Mouse (Mus musculus) liver, postnatal 0 days (tissue): ENCODE results near the gene Igflr1. TPM values are rescaled to one million over a fixed set of nuclear protein-coding genes. Genes with fewer than 3 reads are reported as not detected.

Experiments used
- ATAC-seq: fragments of 200-750 bp; cut with Nextera tagmentation; 2 replicates; pipeline ENCODE4 v1.8.0; 2017; ENCODE audit warnings: mild to moderate bottlenecking, moderate library complexity
- DNase-seq: peaks from one replicate; pipeline ENCODE4 v3.0.0-alpha.2; 2016
- H3K27ac ChIP-seq: fragments of 300-500 bp; sonication (generic); 2 replicates; pipeline ENCODE4 v1.5.1; 2014; ENCODE audit warnings: antibody characterized with exemption, moderate library complexity, mild to moderate bottlenecking, low read depth
- H3K27me3 ChIP-seq: fragments of 300-500 bp; sonication (generic); 2 replicates; pipeline ENCODE4 v1.6.1; 2014; ENCODE audit warnings: low read length, control low read depth, mixed read lengths; ENCODE audit not compliant: insufficient read depth
- H3K36me3 ChIP-seq: fragments of 300-500 bp; sonication (generic); replicated peaks from 2 replicates; pipeline ENCODE4 v1.6.1; 2014; ENCODE audit warnings: mild to moderate bottlenecking, control low read depth, low read length, moderate library complexity, mixed read lengths; ENCODE audit not compliant: insufficient read depth
- H3K4me1 ChIP-seq: fragments of 300-500 bp; sonication (generic); 2 replicates; pipeline ENCODE4 v1.6.1; 2014; ENCODE audit warnings: antibody characterized with exemption, mild to moderate bottlenecking, control low read depth; ENCODE audit not compliant: insufficient read depth
- H3K4me2 ChIP-seq: fragments of 300-500 bp; sonication (generic); 2 replicates; pipeline ENCODE4 v1.6.1; 2014; ENCODE audit warnings: low read depth, mild to moderate bottlenecking, low read length, moderate library complexity, mixed read lengths
- H3K4me3 ChIP-seq: fragments of 300-500 bp; sonication (generic); 2 replicates; pipeline ENCODE4 v1.5.1; 2014; ENCODE audit warnings: low read depth, low read length
- H3K9ac ChIP-seq: fragments of 300-500 bp; sonication (generic); replicated peaks from 2 replicates; pipeline ENCODE4 v1.6.1; 2014; ENCODE audit warnings: mild to moderate bottlenecking, moderate library complexity
- H3K9me3 ChIP-seq: fragments of 300-500 bp; sonication (generic); 2 replicates; pipeline ENCODE4 v1.6.1; 2016; ENCODE audit warnings: mild to moderate bottlenecking, control low read depth, low read length, mixed read lengths
- CTCF ChIP-seq: sonication (generic); IDR thresholded peaks from 2 replicates; pipeline ENCODE4 v1.5.1; 2016; ENCODE audit warnings: antibody characterized with exemption, low read depth
- EP300 ChIP-seq: IDR thresholded peaks from 2 replicates; pipeline ENCODE4 v1.6.1; 2016; ENCODE audit warnings: antibody characterized with exemption, low read depth, mild to moderate bottlenecking
- WGBS: fragments of 180-500 bp; shearing (Covaris S2); extraction: QIAGEN DNeasy Blood & Tissue Kit; methylation state at CpG from one replicate; pipeline ENCODE4 v1.1.7; 2014; ENCODE audit not compliant: insufficient replicate concordance; 5-methylcytosine and 5-hydroxymethylcytosine counted together
- polyA plus RNA-seq: library from polyadenylated mRNA; unstranded; fragments of >200 nt; fragmentation: Nextera tagmentation; extraction: Ambion mirVana; gene quantifications from 2 replicates; pipeline ENCODE4 v1.2.1, GENCODE M21; 2015

Gene Igflr1
- polyA plus RNA-seq, 1 experiment from 2014 or later, result 1.2 TPM

GRCm38 (mm10) chr7:30540572-30540971, 24.7 kb upstream of the Igflr1 start:
- H3K27ac ChIP-seq, result no peak overlapping the region
- no peaks in the 10 kb centered on the region for H3K27me3 ChIP-seq
- peaks cover 3% of the 10 kb centered on the region for H3K4me1 ChIP-seq
- no peak overlapping the region for H3K4me2 ChIP-seq
- no peak overlapping the region for H3K4me3 ChIP-seq
- H3K9ac ChIP-seq, result no peak overlapping the region
- TF ChIP-seq CTCF (no peak), EP300 (no peak)
- DNase-seq (peak; percentile 8), ATAC-seq (no peak)
- 81% methylated on average over 7 of the region's 7 CpGs for WGBS
- H3K36me3 ChIP-seq, result peaks cover 4% of the 10 kb centered on the region; the same call in 1 of the 2 replicates
- no peaks in the 10 kb centered on the region for H3K9me3 ChIP-seq

- ATAC-seq, result no peak
- WGBS, result 52% methylated on average over 2 of the region's 2 CpGs
- Histone ChIP-seq H3K9ac (no peak overlapping the region), H3K4me1 (no peaks in the 10 kb centered on the region), H3K36me3 (peaks cover 14% of the 10 kb centered on the region; the same call in 1 of the 2 replicates), H3K27ac (no peak overlapping the region), H3K4me2 (no peak overlapping the region), H3K27me3 (no peaks in the 10 kb centered on the region), H3K4me3 (no peak overlapping the region), H3K9me3 (no peaks in the 10 kb centered on the region)
- TF ChIP-seq EP300 (no peak), CTCF (no peak)
- DNase-seq, result no peak
Observed at GRCm38 (mm10) chr7:30544327-30544726, 20.9 kb upstream of the Igflr1 start.

DNA sequence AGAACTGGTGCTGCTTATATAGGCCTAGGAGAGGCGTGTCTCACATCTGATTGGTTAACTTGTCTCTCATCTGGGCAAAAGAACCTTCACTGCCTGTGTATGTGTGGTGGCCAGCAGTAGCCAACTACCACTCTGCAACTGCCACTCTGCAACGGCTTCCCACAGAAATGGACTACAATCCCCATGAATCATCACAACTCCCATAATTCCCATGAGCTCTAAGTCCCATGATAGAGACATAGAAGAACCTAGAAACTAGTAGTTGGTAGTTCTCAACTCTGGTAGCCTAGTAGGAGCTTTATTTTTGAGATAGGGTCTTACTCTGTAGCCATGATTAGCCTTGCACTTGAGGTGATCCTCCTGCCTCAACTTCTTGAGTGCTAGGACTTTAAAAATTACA, 15.3 kb upstream of the Igflr1 start:
- peaks cover 20% of the 10 kb centered on the region for H3K36me3 ChIP-seq
- H3K4me3 ChIP-seq, result no peak overlapping the region
- 81% methylated on average over 2 of the region's 2 CpGs for WGBS
- no peaks in the 10 kb centered on the region for H3K27me3 ChIP-seq
- TF ChIP-seq CTCF (no peak), EP300 (no peak)
- no peaks in the 10 kb centered on the region for H3K9me3 ChIP-seq
- ATAC-seq, result no peak
- H3K9ac ChIP-seq, result no peak overlapping the region
- no peak overlapping the region for H3K4me2 ChIP-seq
- H3K27ac ChIP-seq, result no peak overlapping the region
- peaks cover 13% of the 10 kb centered on the region for H3K4me1 ChIP-seq
- no peak for DNase-seq

DNA sequence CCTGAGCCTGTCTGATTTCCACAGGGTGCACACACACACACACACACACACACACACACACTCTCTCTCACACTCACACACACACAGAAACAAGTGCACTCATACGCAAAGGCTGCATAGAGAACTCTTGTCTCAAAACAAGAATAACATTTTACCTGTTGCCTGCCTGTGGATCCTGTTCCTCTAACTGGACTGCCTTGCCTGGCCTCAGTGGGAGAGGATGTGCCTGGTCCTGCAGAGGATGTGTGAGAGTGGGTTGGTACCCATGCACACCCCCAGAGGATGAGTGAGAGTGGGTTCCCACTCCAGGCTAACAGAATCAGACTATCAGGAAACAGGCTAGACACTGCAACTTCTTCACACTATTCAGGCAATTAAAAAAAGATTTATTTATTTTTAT, 14.6 kb upstream of the Igflr1 start:
- DNase-seq, result no peak
- no peak for ATAC-seq
- Histone ChIP-seq H3K27ac (no peak overlapping the region), H3K4me1 (peaks cover 13% of the 10 kb centered on the region), H3K36me3 (peaks cover 24% of the 10 kb centered on the region), H3K9ac (no peak overlapping the region), H3K27me3 (no peaks in the 10 kb centered on the region), H3K4me3 (no peak overlapping the region), H3K4me2 (no peak overlapping the region), H3K9me3 (no peaks in the 10 kb centered on the region)
- TF ChIP-seq CTCF, result no peak
- TF ChIP-seq EP300, result no peak
- 92% methylated on average over 1 of the region's 1 CpGs for whole genome bisulfite sequencing

DNA sequence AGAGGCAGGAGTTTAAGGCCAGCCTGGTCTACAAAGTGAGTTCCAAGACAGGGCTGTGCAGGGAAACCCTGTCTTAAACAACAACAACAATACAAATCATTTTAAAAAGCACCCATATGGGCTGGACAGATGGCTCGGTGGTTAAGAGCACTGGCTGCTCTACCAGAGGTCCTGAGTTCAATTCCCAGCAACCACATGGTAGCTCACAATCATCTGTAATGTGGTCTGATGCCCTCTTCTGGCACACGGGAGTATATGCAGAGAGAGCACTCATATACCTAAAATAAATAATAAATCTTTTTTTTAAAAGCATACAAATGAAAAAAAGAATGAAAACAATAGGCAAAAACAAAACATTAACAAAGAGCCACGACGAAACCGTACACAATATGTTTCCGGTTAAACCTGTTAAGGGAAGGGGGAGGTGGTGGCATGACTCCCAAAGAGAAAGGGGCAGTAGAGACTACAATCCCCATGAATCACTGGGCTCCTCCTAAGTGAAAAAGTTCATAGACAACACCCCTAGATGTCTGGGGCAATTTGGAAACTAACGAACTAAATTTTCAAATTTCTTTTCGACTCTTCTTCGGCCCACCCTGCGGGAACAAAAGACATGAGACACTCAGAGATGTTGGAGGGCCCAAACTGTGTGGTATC, 13.7 kb upstream of the Igflr1 start:
- TF ChIP-seq EP300 (no peak), CTCF (peak; percentile 62)
- Histone ChIP-seq H3K4me1 (peaks cover 13% of the 10 kb centered on the region), H3K36me3 (peaks cover 21% of the 10 kb centered on the region), H3K4me3 (peak overlapping the region; percentile 69), H3K9me3 (no peaks in the 10 kb centered on the region), H3K9ac (peak overlapping the region; percentile 62), H3K27me3 (no peaks in the 10 kb centered on the region), H3K27ac (peak overlapping the region; percentile 93), H3K4me2 (peak overlapping the region; percentile 90)
- DNase-seq (no peak), ATAC-seq (peak; percentile 65)
- 1% methylated on average over 10 of the region's 10 CpGs for WGBS

DNA sequence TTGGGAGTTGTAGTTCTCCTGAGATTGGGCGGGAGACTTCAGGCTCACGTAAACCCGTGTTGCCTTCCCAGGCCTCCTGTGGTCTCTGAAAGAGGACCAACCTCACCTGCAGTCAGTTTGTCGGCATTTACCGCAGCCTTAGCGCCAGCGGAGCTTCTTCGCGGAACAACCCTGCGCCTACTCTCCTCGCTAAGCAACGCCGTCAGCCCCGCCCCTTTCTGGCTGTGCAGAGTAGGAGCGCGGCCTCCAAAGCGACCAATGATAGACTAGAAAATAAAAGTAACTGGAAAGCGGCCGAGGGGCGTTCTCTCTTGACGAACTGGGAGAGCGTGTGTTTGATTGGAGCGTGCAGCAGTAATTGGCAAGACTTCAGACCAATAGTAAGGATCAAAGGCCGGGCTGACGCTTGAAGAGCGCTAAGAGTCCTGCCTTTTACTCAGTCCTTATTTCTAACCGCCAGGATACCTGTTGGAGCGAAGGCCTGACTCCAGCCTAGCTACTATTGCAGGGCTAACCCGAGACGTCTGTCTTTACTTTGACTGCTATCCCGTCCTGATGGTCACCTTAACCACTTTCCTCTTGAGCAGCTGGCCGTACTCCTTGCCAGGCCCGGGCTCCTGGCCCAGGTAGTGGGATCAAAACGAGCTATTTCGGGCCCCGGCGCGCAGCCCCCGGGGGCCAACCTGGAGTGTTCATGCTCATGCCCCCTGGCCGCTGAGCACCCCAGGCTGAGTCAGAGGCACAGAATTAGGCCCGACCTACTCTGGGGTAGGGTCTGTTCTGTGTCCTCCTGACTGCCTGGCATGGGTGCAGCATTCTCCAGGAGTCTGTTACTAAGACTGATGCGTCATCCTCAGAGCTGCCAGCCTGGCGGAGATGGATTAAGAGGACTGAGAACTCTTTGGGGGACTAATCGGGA, 12.9 kb upstream of the Igflr1 start, which contains the start of the genes Hspb6 and Proser3:
Gene Hspb6, plus strand, starts transcription at position 77 of the 919 bp plus-strand sequence.
Gene Proser3, minus strand, starts transcription at position 198 of the 919 bp plus-strand sequence.
- peak within 1 kb of the TSS; percentile 79 for H3K9ac ChIP-seq
- ATAC-seq (peak; percentile 95), DNase-seq (peak; percentile 97)
- TF ChIP-seq EP300 (peak; percentile 30; the same call in 1 of the 2 replicates), CTCF (no peak)
- H3K4me3 ChIP-seq, result peak within 1 kb of the TSS; percentile 69
- WGBS, result under 1% methylated on average over 44 of the region's 44 CpGs
- H3K4me1 ChIP-seq, result peaks cover 13% of the 10 kb centered on the region
- no peaks in the 10 kb centered on the region for H3K9me3 ChIP-seq
- peak within 1 kb of the TSS; percentile 93 for H3K27ac ChIP-seq
- peaks cover 25% of the 10 kb centered on the region for H3K36me3 ChIP-seq
- H3K27me3 ChIP-seq, result no peaks in the 10 kb centered on the region
- peak within 1 kb of the TSS; percentile 90 for H3K4me2 ChIP-seq
